Mouse (Mus musculus) hindbrain, postnatal 0 days (tissue): ENCODE measurements around the gene Lhx1. TPM values are rescaled to one million over a fixed set of nuclear protein-coding genes. Genes with fewer than 3 reads are reported as not detected.
A peak's percentile ranks its signal among the peaks of the same experiment; 100 is the strongest.

ENCODE experiments used
- ATAC-seq: fragments of 200-750 bp; cut with Nextera tagmentation; 2 replicates; pipeline ENCODE4 v1.8.0; 2017; ENCODE audit warnings: mild to moderate bottlenecking, moderate TSS enrichment, moderate library complexity
- DNase-seq: peaks from one replicate; pipeline ENCODE4 v3.0.0-alpha.2; 2015; ENCODE audit warnings: low spot score
- H3K27ac ChIP-seq: fragments of 300-500 bp; sonication (generic); 2 replicates; pipeline ENCODE4 v1.5.1; 2014; ENCODE audit warnings: mild to moderate bottlenecking
- H3K27me3 ChIP-seq: fragments of 300-500 bp; sonication (generic); 2 replicates; pipeline ENCODE4 v1.6.1; 2014; ENCODE audit warnings: low read length, mixed read lengths; ENCODE audit not compliant: insufficient read depth
- H3K36me3 ChIP-seq: fragments of 300-500 bp; sonication (generic); 2 replicates; pipeline ENCODE4 v1.6.1; 2014; ENCODE audit warnings: low read length, mixed read lengths; ENCODE audit not compliant: insufficient read depth
- H3K4me1 ChIP-seq: fragments of 300-500 bp; sonication (generic); 2 replicates; pipeline ENCODE4 v1.6.1; 2014; ENCODE audit warnings: antibody characterized with exemption, low read length, mixed read lengths; ENCODE audit not compliant: insufficient read depth
- H3K4me2 ChIP-seq: fragments of 300-500 bp; sonication (generic); 2 replicates; pipeline ENCODE4 v1.6.1; 2014; ENCODE audit warnings: low read depth, mild to moderate bottlenecking, low read length, moderate library complexity, mixed read lengths
- H3K4me3 ChIP-seq: fragments of 300-500 bp; sonication (generic); 2 replicates; pipeline ENCODE4 v1.5.1; 2014; ENCODE audit warnings: low read length
- H3K9ac ChIP-seq: fragments of 300-500 bp; sonication (generic); replicated peaks from 2 replicates; pipeline ENCODE4 v1.6.1; 2014; ENCODE audit warnings: mild to moderate bottlenecking, low read length, moderate library complexity, mixed read lengths
- H3K9me3 ChIP-seq: fragments of 300-500 bp; sonication (generic); 2 replicates; pipeline ENCODE4 v1.6.1; 2016; ENCODE audit warnings: low read length, mixed read lengths
- CTCF ChIP-seq: IDR thresholded peaks from 2 replicates; pipeline ENCODE4 v1.5.1; 2016; ENCODE audit warnings: antibody characterized with exemption, control low read depth, low read depth
- WGBS: fragments of 180-500 bp; shearing (Covaris S2); extraction: QIAGEN DNeasy Blood & Tissue Kit; methylation state at CpG from one replicate; pipeline ENCODE4 v1.1.7; 2014; 5-methylcytosine and 5-hydroxymethylcytosine counted together
- polyA plus RNA-seq: library from polyadenylated mRNA; unstranded; fragments of >200 nt; fragmentation: Nextera tagmentation; extraction: Ambion mirVana; gene quantifications from 2 replicates; pipeline ENCODE4 v1.2.1, GENCODE M21; 2015
- total RNA-seq: library from RNA; depleted of rRNA; stranded (reverse); fragments of >200 nt; gene quantifications from 2 replicates; pipeline ENCODE4 v1.2.3, GENCODE M21; 2014

Gene Lhx1
- total and polyA plus RNA-seq, 2 experiments from 2014 or later, result 28.9 to 52.0 TPM

GRCm38 (mm10) chr11:84568482-84568881, 43.1 kb upstream of the Lhx1 start:
- no peaks in the 10 kb centered on the region for H3K9me3 ChIP-seq
- no peaks in the 10 kb centered on the region for H3K27me3 ChIP-seq
- no peak for ATAC-seq
- H3K9ac ChIP-seq, result no peak overlapping the region
- peaks cover 17% of the 10 kb centered on the region for H3K4me1 ChIP-seq
- H3K4me3 ChIP-seq, result no peak overlapping the region
- H3K36me3 ChIP-seq, result no peaks in the 10 kb centered on the region
- 28% methylated on average over 5 of the region's 5 CpGs for WGBS
- H3K27ac ChIP-seq, result peak overlapping the region; percentile 6; the same call in 1 of the 2 replicates
- peak; percentile 49 for DNase-seq
- H3K4me2 ChIP-seq, result no peak overlapping the region
- TF ChIP-seq CTCF, result no peak

- no peak for TF ChIP-seq CTCF
- ATAC-seq (no peak), DNase-seq (peak; percentile 45)
- H3K27ac ChIP-seq, result no peak overlapping the region
- no peaks in the 10 kb centered on the region for H3K27me3 ChIP-seq
- H3K9ac ChIP-seq, result no peak overlapping the region
- WGBS, result 21% methylated on average over 8 of the region's 8 CpGs
- H3K4me2 ChIP-seq, result no peak overlapping the region
- no peak overlapping the region for H3K4me3 ChIP-seq
- no peaks in the 10 kb centered on the region for H3K9me3 ChIP-seq
- no peaks in the 10 kb centered on the region for H3K36me3 ChIP-seq
- H3K4me1 ChIP-seq, result peaks cover 26% of the 10 kb centered on the region
These were observed 41.4 kb upstream of the Lhx1 start for GRCm38 (mm10) chr11:84566691-84567090.

GRCm38 (mm10) chr11:84565224-84565623, 39.9 kb upstream of the Lhx1 start:
- Histone ChIP-seq H3K27ac (no peak overlapping the region), H3K4me1 (peaks cover 26% of the 10 kb centered on the region), H3K9me3 (no peaks in the 10 kb centered on the region), H3K4me2 (no peak overlapping the region), H3K9ac (no peak overlapping the region), H3K4me3 (no peak overlapping the region), H3K36me3 (no peaks in the 10 kb centered on the region), H3K27me3 (no peaks in the 10 kb centered on the region)
- DNase-seq (peak; percentile 48), ATAC-seq (no peak)
- 71% methylated on average over 3 of the region's 3 CpGs for WGBS
- no peak for TF ChIP-seq CTCF

DNA sequence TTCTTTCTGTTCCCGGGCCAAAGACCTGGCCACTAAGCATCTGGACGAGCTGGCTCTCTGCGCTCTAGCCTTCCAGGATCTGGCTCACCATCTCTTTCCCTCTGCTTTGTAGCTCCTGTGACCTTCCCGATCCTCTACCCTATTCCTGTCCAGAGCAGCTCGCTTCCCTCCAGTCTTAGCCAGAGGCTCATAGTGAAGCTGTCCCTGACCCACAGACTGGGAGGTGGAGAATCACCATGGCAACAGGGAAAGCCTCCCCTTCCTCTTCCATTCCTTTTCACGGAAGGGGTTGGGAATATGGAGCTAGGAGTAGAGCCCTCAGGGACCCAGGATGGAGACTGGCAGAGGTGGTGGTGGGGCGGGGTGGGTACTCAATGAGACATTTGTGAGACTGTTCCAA, 38.0 kb upstream of the Lhx1 start:
- peak; percentile 59 for ATAC-seq
- Histone ChIP-seq H3K27me3 (no peaks in the 10 kb centered on the region), H3K27ac (peak overlapping the region; percentile 68; the same call in 1 of the 2 replicates), H3K9ac (0 out of 2 replicates have a peak overlapping the region, but pooled peaks have one; percentile 13), H3K4me1 (peaks cover 17% of the 10 kb centered on the region), H3K4me3 (no peak overlapping the region), H3K4me2 (no peak overlapping the region), H3K9me3 (no peaks in the 10 kb centered on the region), H3K36me3 (no peaks in the 10 kb centered on the region)
- TF ChIP-seq CTCF, result no peak
- peak; percentile 64 for DNase-seq
- WGBS, result 29% methylated on average over 7 of the region's 7 CpGs

DNA sequence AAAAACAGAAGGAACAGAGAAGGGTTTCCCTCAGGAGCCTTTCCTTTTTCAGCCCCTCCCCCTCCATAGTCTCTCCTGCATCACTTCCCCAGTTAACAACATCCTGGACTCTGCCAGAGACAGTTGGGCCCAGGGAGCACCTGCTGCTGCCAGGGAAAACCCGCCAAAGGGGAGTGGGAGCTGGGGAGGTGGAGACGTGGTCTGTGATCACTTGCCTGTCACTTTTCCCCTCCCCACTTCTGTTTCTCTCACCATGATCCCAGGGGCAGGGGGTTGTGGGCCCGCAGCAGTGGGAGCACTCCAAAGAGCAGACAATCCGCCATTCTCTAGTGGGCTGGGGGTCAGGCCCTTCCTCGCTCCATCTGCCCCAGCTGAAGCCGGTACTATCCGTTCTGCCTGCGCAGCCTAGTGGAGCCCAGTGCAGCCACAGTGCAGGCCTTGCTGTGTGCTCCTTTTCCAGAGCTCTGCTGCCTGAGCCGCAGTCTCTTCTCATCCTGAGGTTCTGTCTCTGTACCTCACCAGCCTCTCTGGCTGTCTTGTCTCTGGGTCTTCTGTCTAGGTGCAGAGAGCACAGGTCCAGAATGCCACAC, 37.5 kb upstream of the Lhx1 start:
- Histone ChIP-seq H3K4me3 (no peak overlapping the region), H3K4me1 (peaks cover 17% of the 10 kb centered on the region), H3K9me3 (no peaks in the 10 kb centered on the region), H3K27me3 (no peaks in the 10 kb centered on the region), H3K27ac (peak overlapping the region; percentile 68; the same call in 1 of the 2 replicates), H3K9ac (0 out of 2 replicates have a peak overlapping the region, but pooled peaks have one; percentile 13), H3K4me2 (no peak overlapping the region), H3K36me3 (no peaks in the 10 kb centered on the region)
- ATAC-seq, result peak; percentile 69
- 12% methylated on average over 9 of the region's 9 CpGs for WGBS
- peak; percentile 41 for TF ChIP-seq CTCF
- DNase-seq, result peak; percentile 66

DNA sequence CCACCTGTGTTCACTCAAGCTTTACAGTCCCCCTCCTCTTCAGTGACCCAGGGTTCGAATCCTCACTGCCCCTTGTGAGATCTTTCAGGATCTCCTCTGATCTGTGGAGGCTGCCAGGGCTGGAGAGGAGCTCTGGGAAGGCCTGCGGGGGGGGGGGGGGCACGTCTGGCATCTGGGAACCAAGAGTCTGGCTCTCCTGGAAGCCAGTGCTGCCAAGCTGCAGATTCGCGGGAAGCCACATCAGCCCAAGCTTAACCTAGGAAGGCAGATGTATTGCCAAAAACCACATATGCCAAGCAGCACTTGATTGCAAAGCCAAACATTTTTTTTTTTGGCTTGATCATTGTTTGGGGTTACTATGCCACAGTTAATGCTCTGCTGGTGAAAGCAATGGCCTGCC, 36.2 kb upstream of the Lhx1 start:
- no peak overlapping the region for H3K9ac ChIP-seq
- H3K27me3 ChIP-seq, result no peaks in the 10 kb centered on the region
- 47% methylated on average over 5 of the region's 5 CpGs for WGBS
- no peak overlapping the region for H3K4me2 ChIP-seq
- no peak for ATAC-seq
- peak; percentile 57 for DNase-seq
- no peaks in the 10 kb centered on the region for H3K36me3 ChIP-seq
- TF ChIP-seq CTCF, result no peak
- H3K4me3 ChIP-seq, result no peak overlapping the region
- peaks cover 11% of the 10 kb centered on the region for H3K4me1 ChIP-seq
- no peak overlapping the region; the same call in 1 of the 2 replicates for H3K27ac ChIP-seq
- H3K9me3 ChIP-seq, result no peaks in the 10 kb centered on the region

DNA sequence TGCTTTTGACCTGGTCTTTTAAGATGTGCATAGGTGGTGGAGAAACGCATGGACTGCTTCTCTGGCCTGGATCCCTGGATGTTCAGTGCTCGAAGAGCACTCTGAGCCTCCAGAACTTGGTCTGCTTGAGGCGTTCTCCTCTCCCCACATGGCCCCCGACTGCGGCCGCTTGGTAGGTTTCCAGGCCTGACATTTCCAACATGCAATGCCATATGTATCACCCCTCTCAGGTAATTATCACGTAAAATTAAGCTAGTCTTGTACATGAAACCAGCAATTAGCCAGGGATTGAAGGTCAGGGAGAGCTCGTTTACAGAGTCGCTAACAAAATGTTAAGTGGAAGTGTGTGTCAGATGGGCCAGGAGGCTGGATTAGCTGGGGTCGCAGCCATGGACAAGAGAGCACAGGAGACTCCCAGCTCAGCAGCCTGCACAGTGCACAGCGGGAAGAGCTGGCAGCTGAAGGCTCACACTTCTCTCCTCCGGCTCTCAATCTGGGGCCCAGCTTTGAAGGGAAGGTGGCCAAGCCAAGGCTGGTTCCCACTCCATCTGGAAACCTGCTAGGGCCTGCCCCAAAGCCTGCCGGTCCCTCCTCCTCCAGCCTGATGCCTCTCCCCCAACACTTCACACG, 28.6 kb upstream of the Lhx1 start:
- no peak overlapping the region for H3K9ac ChIP-seq
- H3K4me3 ChIP-seq, result no peak overlapping the region
- H3K27me3 ChIP-seq, result no peaks in the 10 kb centered on the region
- no peak overlapping the region for H3K4me2 ChIP-seq
- DNase-seq (peak; percentile 67), ATAC-seq (peak; percentile 63; the same call in 1 of the 2 replicates)
- H3K4me1 ChIP-seq, result no peaks in the 10 kb centered on the region
- WGBS, result 61% methylated on average over 14 of the region's 14 CpGs
- no peak for TF ChIP-seq CTCF
- 0 out of 2 replicates have a peak overlapping the region, but pooled peaks have one; percentile 20 for H3K27ac ChIP-seq
- H3K9me3 ChIP-seq, result no peaks in the 10 kb centered on the region
- H3K36me3 ChIP-seq, result no peaks in the 10 kb centered on the region
